Comparison of ENCODE assay signal across 8 mouse cellular contexts in genomic region chr2:148408761-148409120, GRCm38 (mm10). TPM values are rescaled to one million over a fixed set of nuclear protein-coding genes. Genes with fewer than 3 reads are reported as not detected.
DNase-seq lines count a peak whose midpoint lies in the region; ATAC-seq and TF ChIP-seq lines count a peak whose summit lies in the region.

No protein-coding gene starts in this region.

- intact Hi-C loops in heart, adult 2 months (cut with DNase I): loop anchor here (5.0 to 10.0 kb wide), 8 partner anchors 61 to 466 kb away; partner anchors contain the start of gene Cst3

- ATAC-seq in lung, embryonic 16.5 days (ENCODE audit: low read depth): no peak
- ATAC-seq in intestine, embryonic 14.5 days (replicated peaks; ENCODE audit: low FRiP score, low TSS enrichment, low read depth): no peak
- ATAC-seq in neural tube, embryonic 15.5 days (ENCODE audit: low FRiP score): no peak

- TF ChIP-seq POLR2A in heart, adult 2 months (IDR thresholded peaks at IDR 0.05; ENCODE audit: insufficient read depth, low read depth, low read length): no peak

- H3K27me3 ChIP-seq in heart, adult 2 months (ENCODE audit: control insufficient read depth, insufficient read depth, low read length): no peaks in the 10 kb centered on the region
- H3K27me3 ChIP-seq in lung, embryonic 16.5 days (ENCODE audit: control insufficient read depth, insufficient read depth, low read depth, low read length): no peaks in the 10 kb centered on the region
- peaks cover 21% of the 10 kb centered on the region for H3K27me3 ChIP-seq in intestine, embryonic 14.5 days (replicated peaks; ENCODE audit: control insufficient read depth, insufficient read depth, low read length)
- H3K27me3 ChIP-seq in neural tube, embryonic 15.5 days (replicated peaks): peaks cover 49% of the 10 kb centered on the region

- peak overlapping the region; percentile 93 for H3K4me2 ChIP-seq in lung, embryonic 16.5 days (ENCODE audit: low read depth, low read length)
- H3K4me2 ChIP-seq in intestine, embryonic 14.5 days (ENCODE audit: low read length): peak overlapping the region; percentile 74
- H3K4me2 ChIP-seq in neural tube, embryonic 15.5 days: peak overlapping the region; percentile 61

- TF ChIP-seq EP300 in heart, adult 2 months (IDR thresholded peaks at IDR 0.05; ENCODE audit: insufficient read depth, low read depth, low read length): no peak

- DNase-seq in heart, adult 2 months: no peak
- no peak for DNase-seq in heart, adult 8-10 months (ENCODE audit: low spot score)
- no peak for DNase-seq in lung, adult 18-20 months
- no peak for DNase-seq in intestine, embryonic 14.5 days (ENCODE audit: low spot score)
- no peak for DNase-seq in cerebellum, postnatal 14 days
- DNase-seq in adrenal gland, adult (ENCODE audit: inconsistent age in 2 of 2, low spot score in 1 of 2): no peak

- peak overlapping the region; percentile 51 for H3K4me3 ChIP-seq in heart, adult 2 months
- peak overlapping the region; percentile 79 for H3K4me3 ChIP-seq in lung, embryonic 16.5 days (ENCODE audit: low read length)
- H3K4me3 ChIP-seq in intestine, embryonic 14.5 days (ENCODE audit: low read depth, low read length): peak overlapping the region; percentile 45; the same call in 1 of the 2 replicates
- H3K4me3 ChIP-seq in neural tube, embryonic 15.5 days (replicated peaks): no peak overlapping the region

- peak overlapping the region; percentile 91 for H3K27ac ChIP-seq in heart, adult 2 months
- peak overlapping the region; percentile 92 for H3K27ac ChIP-seq in lung, embryonic 16.5 days (ENCODE audit: low read length)
- H3K27ac ChIP-seq in intestine, embryonic 14.5 days (ENCODE audit: low read depth): peak overlapping the region; percentile 34; the same call in 1 of the 2 replicates
- no peak overlapping the region for H3K27ac ChIP-seq in neural tube, embryonic 15.5 days (replicated peaks)

- H3K9me3 ChIP-seq in lung, embryonic 16.5 days (ENCODE audit: control insufficient read depth, low read length): no peaks in the 10 kb centered on the region
- no peaks in the 10 kb centered on the region for H3K9me3 ChIP-seq in intestine, embryonic 14.5 days (ENCODE audit: control insufficient read depth, low read length)
- H3K9me3 ChIP-seq in neural tube, embryonic 15.5 days (replicated peaks): no peaks in the 10 kb centered on the region

- H3K36me3 ChIP-seq in heart, adult 2 months (ENCODE audit: control insufficient read depth, insufficient read depth, low read length): peaks cover 2% of the 10 kb centered on the region
- H3K36me3 ChIP-seq in lung, embryonic 16.5 days (ENCODE audit: control insufficient read depth, insufficient read depth, low read length): no peaks in the 10 kb centered on the region
- no peaks in the 10 kb centered on the region for H3K36me3 ChIP-seq in intestine, embryonic 14.5 days (ENCODE audit: control insufficient read depth, insufficient read depth, low read length)
- no peaks in the 10 kb centered on the region for H3K36me3 ChIP-seq in neural tube, embryonic 15.5 days

- 20% methylated on average over 6 of the region's 6 CpGs for WGBS in heart, adult 2 months
- WGBS in lung, embryonic 16.5 days: 12% methylated on average over 6 of the region's 6 CpGs
- WGBS in intestine, embryonic 14.5 days: 32% methylated on average over 6 of the region's 6 CpGs
- WGBS in neural tube, embryonic 15.5 days: 16% methylated on average over 6 of the region's 6 CpGs

- peaks cover 6% of the 10 kb centered on the region for H3K4me1 ChIP-seq in heart, adult 2 months (ENCODE audit: control insufficient read depth, insufficient read depth, low read length)
- peaks cover 15% of the 10 kb centered on the region for H3K4me1 ChIP-seq in lung, embryonic 16.5 days (replicated peaks; ENCODE audit: control insufficient read depth, insufficient read depth, low read length)
- H3K4me1 ChIP-seq in intestine, embryonic 14.5 days (replicated peaks; ENCODE audit: control insufficient read depth, insufficient read depth, low read length): peaks cover 11% of the 10 kb centered on the region; the same call in 1 of the 2 replicates
- peaks cover 31% of the 10 kb centered on the region for H3K4me1 ChIP-seq in neural tube, embryonic 15.5 days

- H3K79me2 ChIP-seq in heart, adult 2 months (replicated peaks; ENCODE audit: control insufficient read depth, insufficient read depth, low read length): no peaks in the 10 kb centered on the region

- H3K9ac ChIP-seq in heart, adult 2 months (ENCODE audit: low read depth, low read length): peak overlapping the region; percentile 37
- H3K9ac ChIP-seq in lung, embryonic 16.5 days (ENCODE audit: low read length): peak overlapping the region; percentile 88
- no peak overlapping the region for H3K9ac ChIP-seq in intestine, embryonic 14.5 days (ENCODE audit: low read length)
- no peak overlapping the region; the same call in 1 of the 2 replicates for H3K9ac ChIP-seq in neural tube, embryonic 15.5 days (replicated peaks)

- TF ChIP-seq CTCF in heart, adult 2 months (IDR thresholded peaks at IDR 0.05): no peak

RNA-seq across cellular contexts. Expression of gene Thbd, which starts 0.8 kb away (rescaled TPM):
- 10 to 100 TPM; 41.7 to 47.8 TPM for total RNA-seq in heart, adult 2 months (2021)
- polyA plus RNA-seq in heart, adult 2 months (2012; rRNA removed): 38.9 and 65.0 TPM in 2 replicates
- 10 to 100 TPM; 34.5 to 51.7 (median 43.7) TPM for total RNA-seq in heart, adult 8-10 months (2022)
- 100.0 and 109 TPM in 2 replicates for polyA plus RNA-seq in lung, embryonic 16.5 days (2015; fragmentation: Nextera tagmentation; extraction: Ambion mirVana)
- 53.0 and 54.1 TPM in 2 replicates for polyA plus RNA-seq in intestine, embryonic 14.5 days (2014; fragmentation: Nextera tagmentation; extraction: Ambion mirVana)
- 6.7 and 8.0 TPM in 2 replicates for polyA plus RNA-seq in neural tube, embryonic 15.5 days (2015; fragmentation: Nextera tagmentation; extraction: Ambion mirVana)

RNA-seq across cellular contexts. Expression of gene Sstr4, which starts 13.6 kb away (rescaled TPM):
- 1 to 10 TPM; 1.1 to 2.0 TPM for total RNA-seq in heart, adult 2 months (2021)
- polyA plus RNA-seq in heart, adult 2 months (2012; rRNA removed): 1.4 and 2.4 TPM in 2 replicates
- total RNA-seq in heart, adult 8-10 months (2022): 1 to 10 TPM in 3 of 4 experiments, under 1 TPM in 1; 0.98 to 1.8 (median 1.3) TPM
- polyA plus RNA-seq in lung, embryonic 16.5 days (2015; fragmentation: Nextera tagmentation; extraction: Ambion mirVana): 3.1 and 3.8 TPM in 2 replicates
- 3.2 and 3.5 TPM in 2 replicates for polyA plus RNA-seq in intestine, embryonic 14.5 days (2014; fragmentation: Nextera tagmentation; extraction: Ambion mirVana)
- polyA plus RNA-seq in neural tube, embryonic 15.5 days (2015; fragmentation: Nextera tagmentation; extraction: Ambion mirVana): 3.2 and 3.8 TPM in 2 replicates

RNA-seq across cellular contexts. Expression of gene Cd93, which starts 34.6 kb away (rescaled TPM):
- 10 to 100 TPM; 47.8 to 51.8 TPM for total RNA-seq in heart, adult 2 months (2021)
- polyA plus RNA-seq in heart, adult 2 months (2012; rRNA removed): 28.1 and 52.2 TPM in 2 replicates
- total RNA-seq in heart, adult 8-10 months (2022): 10 to 100 TPM; 30.6 to 48.2 (median 40.0) TPM
- polyA plus RNA-seq in lung, embryonic 16.5 days (2015; fragmentation: Nextera tagmentation; extraction: Ambion mirVana): 38.3 and 40.2 TPM in 2 replicates
- 10.4 and 10.6 TPM in 2 replicates for polyA plus RNA-seq in intestine, embryonic 14.5 days (2014; fragmentation: Nextera tagmentation; extraction: Ambion mirVana)
- 7.6 and 9.2 TPM in 2 replicates for polyA plus RNA-seq in neural tube, embryonic 15.5 days (2015; fragmentation: Nextera tagmentation; extraction: Ambion mirVana)

Comparison
In these comparisons a context has a peak if more than half of its experiments do, and no peak if none do; other contexts are left out.
1. H3K9ac ChIP-seq: peak in heart, adult 2 months (single experiment) and lung, embryonic 16.5 days (single experiment); none in intestine, embryonic 14.5 days (single experiment) and neural tube, embryonic 15.5 days (single experiment).
2. Peak in every context shown above with its lines, with median percentiles within 50 percentile points of each other: H3K4me2 ChIP-seq.